Mouse (Mus musculus) G1E (cell line): ENCODE measurements around the gene Polr2g.

Experiments used
- CTCF ChIP-seq: IDR thresholded peaks from 2 replicates; pipeline ENCODE4 v1.5.1; 2012; ENCODE audit warnings: low read depth, low read length, inconsistent platforms, mixed read lengths
- GATA1 ChIP-seq: IDR thresholded peaks from 2 replicates; pipeline ENCODE4 v1.6.1; 2012; ENCODE audit warnings: borderline replicate concordance, low read length, inconsistent platforms, mixed read lengths

DNA sequence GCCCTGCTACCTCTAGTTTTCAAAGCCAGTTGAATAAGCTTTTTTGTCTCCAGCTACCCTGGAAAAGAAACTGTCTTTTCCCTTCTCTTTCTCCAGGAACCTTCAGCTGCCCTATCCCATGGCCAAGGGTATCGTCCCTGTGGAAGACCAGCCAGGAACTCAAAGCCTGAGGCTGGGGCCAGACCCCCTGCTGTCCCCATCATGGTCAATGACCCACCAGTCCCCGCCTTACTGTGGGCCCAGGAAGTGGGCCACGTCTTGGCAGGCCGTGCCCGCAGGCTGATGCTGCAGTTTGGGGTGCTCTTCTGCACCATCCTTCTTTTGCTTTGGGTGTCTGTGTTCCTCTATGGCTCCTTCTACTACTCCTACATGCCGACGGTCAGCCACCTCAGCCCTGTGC lies 42.6 kb upstream of the Polr2g start:
- TF ChIP-seq GATA1 (no peak), CTCF (no peak)
